ENCODE assay signal across 7 mouse cellular contexts in genomic region chr12:100166177-100166576, GRCm38 (mm10). TPM values are rescaled to one million over a fixed set of nuclear protein-coding genes. Genes with fewer than 3 reads are reported as not detected.
DNase-seq lines count a peak whose midpoint lies in the region; ATAC-seq and TF ChIP-seq lines count a peak whose summit lies in the region.

No protein-coding gene starts in this region.

- no peaks in the 10 kb centered on the region for H3K9me3 ChIP-seq in midbrain, embryonic 13.5 days

- no peak overlapping the region for H3K9ac ChIP-seq in midbrain, embryonic 13.5 days (replicated peaks)

- H3K4me3 ChIP-seq in thymus, adult 2 months (ENCODE audit: control insufficient read depth, insufficient read depth, low read length) = no peak overlapping the region
- no peak overlapping the region for H3K4me3 ChIP-seq in midbrain, embryonic 13.5 days (replicated peaks)

- no peaks in the 10 kb centered on the region for H3K27me3 ChIP-seq in thymus, adult 2 months (ENCODE audit: control insufficient read depth, insufficient read depth, low read length)
- H3K27me3 ChIP-seq in midbrain, embryonic 13.5 days = no peaks in the 10 kb centered on the region

- 38% methylated on average over 3 of the region's 3 CpGs for WGBS in thymus, adult 2 months
- 20% methylated on average over 3 of the region's 3 CpGs for WGBS in midbrain, embryonic 13.5 days

- H3K27ac ChIP-seq in thymus, adult 2 months (ENCODE audit: control insufficient read depth, insufficient read depth, low read length) = no peak overlapping the region
- H3K27ac ChIP-seq in midbrain, embryonic 13.5 days = peak overlapping the region; percentile 53; the same call in 1 of the 2 replicates

- no peak for TF ChIP-seq CTCF in thymus, adult 2 months (IDR thresholded peaks at IDR 0.05; ENCODE audit: borderline replicate concordance, control insufficient read depth, extremely low read depth, insufficient read depth, low read length, poor library complexity)

- no peaks in the 10 kb centered on the region for H3K36me3 ChIP-seq in thymus, adult 2 months (ENCODE audit: control insufficient read depth, insufficient read depth, low read length)
- H3K36me3 ChIP-seq in midbrain, embryonic 13.5 days = no peaks in the 10 kb centered on the region

- TF ChIP-seq POLR2A in thymus, adult 2 months (IDR thresholded peaks at IDR 0.05; ENCODE audit: control insufficient read depth, extremely low read depth, insufficient read depth, low read length, poor library complexity) = no peak

- DNase-seq in thymus, adult 2 months = peak; percentile 41
- DNase-seq in thymus, adult 18-20 months = no peak
- peak; percentile 64 for DNase-seq in cerebellum, adult 9-11 months
- peak; percentile 50 to 80 for DNase-seq in frontal cortex, postnatal 36 days (ENCODE audit: low spot score in 2 of 2)
- DNase-seq in left cerebral cortex, adult 11 months (ENCODE audit: low spot score) = peak; percentile 57
- DNase-seq in thymus, postnatal 10 days (ENCODE audit: low spot score in 2 of 2) = peak; percentile 15 to 42

- peaks cover 17% of the 10 kb centered on the region for H3K4me1 ChIP-seq in thymus, adult 2 months (replicated peaks; ENCODE audit: control insufficient read depth, insufficient read depth, low read length)
- peaks cover 21% of the 10 kb centered on the region for H3K4me1 ChIP-seq in midbrain, embryonic 13.5 days (replicated peaks)

- H3K4me2 ChIP-seq in midbrain, embryonic 13.5 days (replicated peaks) = no peak overlapping the region

- peak; percentile 77 for ATAC-seq in midbrain, embryonic 13.5 days

RNA-seq across cellular contexts. Expression of gene Nrde2, which starts 6.7 kb away (rescaled TPM):
- polyA plus RNA-seq in thymus, adult 2 months (2012; rRNA removed) = 19.0 and 23.0 TPM in 2 replicates
- polyA plus RNA-seq in midbrain, embryonic 13.5 days (2015; fragmentation: Nextera tagmentation; extraction: Ambion mirVana) = 14.2 and 14.3 TPM in 2 replicates

RNA-seq across cellular contexts. Expression of gene Calm1, which starts 33.1 kb away (rescaled TPM):
- 511 and 554 TPM in 2 replicates for polyA plus RNA-seq in thymus, adult 2 months (2012; rRNA removed)
- 2,058 and 2,203 TPM in 2 replicates for polyA plus RNA-seq in midbrain, embryonic 13.5 days (2015; fragmentation: Nextera tagmentation; extraction: Ambion mirVana)

RNA-seq across cellular contexts. Expression of gene Psmc1, which starts 56.2 kb away (rescaled TPM):
- 45.3 and 46.8 TPM in 2 replicates for polyA plus RNA-seq in thymus, adult 2 months (2012; rRNA removed)
- 281 and 297 TPM in 2 replicates for polyA plus RNA-seq in midbrain, embryonic 13.5 days (2015; fragmentation: Nextera tagmentation; extraction: Ambion mirVana)

Comparison
In these comparisons a context has a peak if more than half of its experiments do, and no peak if none do; other contexts are left out.
1. DNase-seq: peak in thymus, adult 2 months (single experiment), cerebellum, adult 9-11 months (single experiment), frontal cortex, postnatal 36 days (2 of 2), left cerebral cortex, adult 11 months (single experiment) and thymus, postnatal 10 days (2 of 2); none in thymus, adult 18-20 months (0 of 2).